Mouse (Mus musculus) lung, adult 2 months (tissue): ENCODE data around the gene Hist1h2an. TPM values are rescaled to one million over a fixed set of nuclear protein-coding genes. Genes with fewer than 3 reads are reported as not detected.
"Not testable (repeated sequence)": the region's sequence is repeated elsewhere in the genome, so short reads cannot be mapped to it uniquely, and the experiment has no call there.

Experiments
- DNase-seq: peaks from one replicate; pipeline ENCODE4 v3.0.0; 2022
- H3K4me1 ChIP-seq: fragments of 200-500 bp; 2 replicates; pipeline ENCODE4 v1.6.1; 2011; ENCODE audit warnings: low read length; ENCODE audit not compliant: control insufficient read depth, insufficient read depth
- H3K4me3 ChIP-seq: fragments of 200-500 bp; replicated peaks from 2 replicates; pipeline ENCODE3; 2011; ENCODE audit warnings: low read depth, mild to moderate bottlenecking, control low read depth, low read length; ENCODE audit errors: extremely low read depth
- CTCF ChIP-seq: fragments of 200-500 bp; IDR thresholded peaks from 2 replicates; pipeline ENCODE4 v1.5.1; 2011; ENCODE audit warnings: mild to moderate bottlenecking, low read length, control low read depth; ENCODE audit not compliant: insufficient read depth
- POLR2A ChIP-seq: fragments of 200-500 bp; IDR thresholded peaks from 2 replicates; pipeline ENCODE4 v1.6.1; 2011; ENCODE audit warnings: low read depth, mild to moderate bottlenecking, control low read depth, low read length, borderline replicate concordance; ENCODE audit errors: extremely low read depth
- WGBS: fragments of 180-500 bp; shearing (Covaris S2); methylation state at CpG from one replicate; pipeline ENCODE4 v1.1.7; 2018; 5-methylcytosine and 5-hydroxymethylcytosine counted together
- polyA plus RNA-seq: library from polyadenylated mRNA; depleted of rRNA; stranded (reverse); fragments of >200 nt; gene quantifications from 2 replicates; pipeline ENCODE4 v1.2.3, GENCODE M21; 2012

Gene Hist1h2an
- polyA plus RNA-seq, 1 experiment, result 1.1 TPM

DNA sequence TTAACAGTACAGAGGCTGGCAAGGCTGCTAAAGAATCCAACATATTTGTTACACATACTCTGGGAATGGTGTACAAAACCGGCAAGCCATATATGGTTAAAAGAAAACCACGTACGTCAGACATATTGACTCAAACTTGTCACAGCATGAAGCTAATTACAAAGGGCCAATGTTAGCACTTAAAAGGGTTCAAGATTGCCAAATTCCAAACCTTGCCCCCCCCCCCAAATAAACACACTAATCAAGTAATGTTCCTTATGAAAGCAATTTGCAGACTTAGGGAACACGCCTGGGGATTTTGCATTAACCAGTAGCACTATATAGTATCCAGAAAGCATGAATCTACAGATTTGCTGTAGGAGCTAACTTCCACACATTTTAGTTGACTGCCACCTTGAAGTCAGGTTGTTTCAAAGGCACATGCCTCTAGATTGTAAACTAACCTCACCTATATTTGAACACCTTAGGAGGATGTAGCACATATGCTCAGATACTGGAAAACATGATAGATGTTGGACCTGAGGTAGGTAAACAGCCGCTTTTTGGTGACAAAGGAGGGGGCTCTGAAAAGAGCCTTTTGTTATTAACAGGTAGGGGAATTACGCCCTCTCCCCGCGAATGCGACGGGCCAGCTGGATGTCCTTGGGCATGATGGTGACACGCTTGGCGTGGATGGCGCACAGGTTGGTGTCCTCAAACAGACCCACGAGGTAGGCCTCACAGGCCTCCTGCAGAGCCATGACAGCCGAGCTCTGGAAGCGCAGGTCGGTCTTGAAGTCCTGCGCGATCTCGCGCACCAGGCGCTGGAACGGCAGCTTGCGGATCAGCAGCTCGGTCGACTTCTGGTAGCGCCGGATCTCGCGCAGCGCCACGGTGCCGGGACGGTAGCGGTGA lies 4.4 kb downstream of the Hist1h2an start:
- TF ChIP-seq POLR2A, result 0 out of 2 replicates have a peak, but pooled peaks have one; percentile 22
- not testable (repeated sequence) for DNase-seq, H3K4me1 ChIP-seq
- 3% methylated on average over 17 of the region's 35 CpGs for WGBS
- peak overlapping the region; percentile 10 for H3K4me3 ChIP-seq

DNA sequence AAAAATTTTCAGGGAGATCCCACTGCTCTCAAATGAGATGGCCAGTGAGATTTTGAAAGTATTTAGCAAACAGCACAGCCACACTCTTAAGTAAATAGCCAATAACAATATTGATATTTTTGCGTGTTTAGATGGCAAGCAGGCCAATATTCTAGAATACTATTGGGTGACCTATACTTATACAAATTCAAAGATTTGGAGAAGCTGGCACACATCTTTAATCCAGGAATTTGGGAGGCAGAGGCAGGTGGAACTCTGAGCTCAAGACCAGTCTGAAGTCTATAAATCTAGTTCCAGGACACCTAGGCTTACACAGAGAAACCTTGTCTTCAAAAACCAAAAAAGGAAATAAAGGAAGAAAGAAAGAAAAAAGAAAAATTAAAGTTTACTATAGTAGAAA lies 5.4 kb downstream of the Hist1h2an start:
- WGBS, result 91% methylated on average over 1 of the region's 1 CpGs
- no peak overlapping the region for H3K4me3 ChIP-seq
- no peak for TF ChIP-seq CTCF
- TF ChIP-seq POLR2A, result no peak
- no peak for DNase-seq
- peaks cover 10% of the 10 kb centered on the region for H3K4me1 ChIP-seq

DNA sequence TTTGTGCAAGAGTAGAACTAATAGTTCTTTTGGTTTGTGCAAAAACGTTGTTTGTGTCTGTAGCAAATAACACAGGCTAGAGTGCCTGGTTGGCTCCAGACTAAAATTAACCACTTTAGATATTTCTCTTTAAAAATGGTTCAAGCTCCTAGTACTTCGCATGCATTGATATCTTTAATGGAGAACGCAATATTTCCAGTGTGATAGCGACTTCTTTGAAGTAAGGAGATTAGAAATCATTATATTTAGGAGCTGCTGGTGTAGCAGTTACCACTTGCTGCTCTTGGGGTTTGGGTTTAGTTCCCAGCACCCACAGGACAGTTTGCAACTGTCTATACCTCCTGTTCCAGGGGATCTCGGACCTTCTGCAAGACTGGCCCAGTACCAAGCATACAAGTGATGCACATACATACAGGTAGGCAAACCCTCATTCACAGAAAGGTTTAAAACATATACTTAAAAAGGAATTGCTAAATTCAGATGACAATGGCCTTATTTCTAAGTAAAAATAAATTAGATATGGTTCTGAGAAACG lies 5.9 kb downstream of the Hist1h2an start:
- DNase-seq, result no peak
- TF ChIP-seq CTCF (no peak), POLR2A (no peak)
- 52% methylated on average over 6 of the region's 6 CpGs for WGBS
- H3K4me3 ChIP-seq, result no peak overlapping the region
- peaks cover 10% of the 10 kb centered on the region for H3K4me1 ChIP-seq

DNA sequence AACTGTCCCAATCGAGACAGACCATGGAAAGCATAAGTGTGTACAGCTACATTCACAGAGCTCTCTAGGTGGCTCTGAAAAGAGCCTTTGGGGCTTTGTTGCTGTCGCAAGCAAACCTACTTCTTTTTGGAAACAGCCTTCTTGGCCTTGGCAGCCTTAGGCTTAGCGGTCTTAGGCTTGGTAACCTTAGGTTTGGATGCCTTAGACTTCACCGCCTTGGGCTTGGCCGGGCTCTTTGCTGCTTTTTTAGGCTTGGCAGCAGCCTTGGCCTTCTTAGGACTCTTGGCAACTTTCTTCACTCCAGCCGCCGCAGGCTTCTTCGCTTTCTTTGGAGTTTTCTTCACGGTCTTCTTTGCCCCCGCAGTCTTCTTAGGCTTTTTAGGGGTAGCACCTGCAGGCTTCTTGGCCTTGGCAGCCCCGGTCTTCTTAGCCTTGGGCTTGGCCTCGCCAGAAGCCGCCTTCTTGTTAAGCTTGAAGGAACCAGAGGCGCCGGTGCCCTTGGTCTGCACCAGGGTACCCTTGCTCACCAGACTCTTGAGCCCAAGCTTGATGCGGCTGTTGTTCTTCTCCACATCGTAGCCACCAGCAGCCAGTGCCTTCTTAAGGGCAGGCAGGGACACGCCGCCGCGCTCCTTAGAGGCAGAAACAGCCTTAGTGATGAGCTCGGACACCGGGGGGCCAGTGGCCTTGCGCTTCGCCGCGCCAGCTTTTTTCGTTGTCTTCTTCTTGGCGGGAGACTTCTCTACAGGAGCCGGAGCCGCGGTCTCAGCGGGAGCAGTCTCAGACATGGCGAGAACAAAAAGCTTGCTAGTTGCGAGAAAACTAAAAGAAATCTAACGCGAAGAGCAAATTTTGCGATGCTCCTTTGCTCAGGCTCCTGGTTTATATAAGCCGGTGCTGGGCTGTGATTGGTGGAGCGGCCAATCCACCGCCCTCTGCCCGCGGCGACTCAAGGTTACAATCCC lies 7.0 kb downstream of the Hist1h2an start, which contains the start of gene Hist1h1b:
TSS of gene Hist1h1b (minus strand) at position 859 of the 965 bp plus-strand sequence.
- no peak for TF ChIP-seq POLR2A
- TF ChIP-seq CTCF, result no peak
- peak within 1 kb of the TSS; percentile 81 for H3K4me3 ChIP-seq
- WGBS, result 1% methylated on average over 44 of the region's 44 CpGs
- H3K4me1 ChIP-seq, result peaks cover 10% of the 10 kb centered on the region
- peak; percentile 47 for DNase-seq

DNA sequence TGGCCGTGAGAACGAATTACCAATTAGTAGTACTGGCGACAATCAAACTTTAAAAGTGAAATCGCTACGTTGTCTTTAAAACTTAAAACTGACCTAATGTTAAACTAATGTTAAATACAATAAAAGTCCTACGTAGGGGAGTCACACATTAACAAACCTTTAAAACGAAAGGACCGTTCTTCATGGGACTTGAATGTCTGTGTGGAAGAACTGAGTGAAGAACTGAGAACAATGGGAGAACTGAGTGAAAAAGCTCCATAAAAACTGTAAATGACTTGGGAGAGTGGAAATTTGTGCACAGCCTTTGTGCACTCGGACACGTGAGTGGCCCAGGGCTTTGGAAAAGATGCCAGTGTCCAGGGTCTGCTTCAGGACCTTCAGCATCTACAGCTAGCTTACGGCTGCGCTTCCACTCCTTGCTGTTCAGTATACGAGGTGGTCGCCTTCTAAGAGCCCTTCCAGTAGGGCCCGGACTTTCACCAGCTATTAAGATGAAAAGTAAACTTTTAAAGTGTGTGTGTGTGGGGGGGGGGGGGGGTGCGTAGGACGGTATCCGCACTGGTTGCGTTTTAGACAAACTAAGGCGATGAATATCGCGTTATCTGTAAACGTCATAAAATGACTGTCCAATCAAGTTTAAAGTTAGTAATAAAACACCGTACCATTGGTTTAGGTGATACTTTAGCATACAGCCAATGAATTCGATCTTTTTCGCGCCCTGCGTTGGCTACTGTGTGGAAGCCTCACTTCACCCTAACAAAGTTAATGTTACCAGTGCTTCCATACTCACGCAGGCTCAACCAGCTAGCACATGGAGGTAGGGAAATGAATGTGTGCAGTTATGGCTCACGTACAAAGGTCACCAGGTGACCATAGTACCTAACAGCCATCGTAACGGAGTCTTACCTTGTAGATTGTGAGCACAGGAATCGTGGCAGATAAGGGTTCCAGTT lies 7.9 kb downstream of the Hist1h2an start:
- Histone ChIP-seq H3K4me3 (peak overlapping the region; percentile 81), H3K4me1 (peaks cover 10% of the 10 kb centered on the region)
- DNase-seq, result peak; percentile 45
- TF ChIP-seq CTCF, result no peak
- peak; percentile 22; the same call in 1 of the 2 replicates for TF ChIP-seq POLR2A
- WGBS, result 1% methylated on average over 33 of the region's 33 CpGs

DNA sequence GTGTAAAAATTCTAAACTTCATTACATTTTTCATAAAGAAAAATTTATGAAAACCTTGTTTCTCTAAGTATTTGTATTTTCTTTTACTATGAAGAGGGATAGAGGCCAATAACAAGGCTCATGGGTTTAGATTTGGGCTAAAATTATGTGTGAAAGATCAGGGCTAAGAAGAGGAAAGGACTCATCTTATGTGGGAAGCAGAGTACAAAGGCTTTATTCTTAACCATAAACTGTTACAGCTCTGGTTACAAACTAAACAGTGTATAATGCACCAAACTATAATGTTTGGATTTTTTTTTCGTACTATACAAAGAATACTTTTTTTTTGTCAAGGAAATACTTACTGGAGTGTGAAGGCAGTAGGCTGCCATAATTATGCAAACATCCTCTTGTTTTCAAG lies 31.3 kb downstream of the Hist1h2an start:
- DNase-seq, result no peak
- no peak for TF ChIP-seq CTCF
- H3K4me1 ChIP-seq, result peaks cover 3% of the 10 kb centered on the region; the same call in 1 of the 2 replicates
- H3K4me3 ChIP-seq, result no peak overlapping the region
- 46% methylated on average over 1 of the region's 1 CpGs for WGBS

DNA sequence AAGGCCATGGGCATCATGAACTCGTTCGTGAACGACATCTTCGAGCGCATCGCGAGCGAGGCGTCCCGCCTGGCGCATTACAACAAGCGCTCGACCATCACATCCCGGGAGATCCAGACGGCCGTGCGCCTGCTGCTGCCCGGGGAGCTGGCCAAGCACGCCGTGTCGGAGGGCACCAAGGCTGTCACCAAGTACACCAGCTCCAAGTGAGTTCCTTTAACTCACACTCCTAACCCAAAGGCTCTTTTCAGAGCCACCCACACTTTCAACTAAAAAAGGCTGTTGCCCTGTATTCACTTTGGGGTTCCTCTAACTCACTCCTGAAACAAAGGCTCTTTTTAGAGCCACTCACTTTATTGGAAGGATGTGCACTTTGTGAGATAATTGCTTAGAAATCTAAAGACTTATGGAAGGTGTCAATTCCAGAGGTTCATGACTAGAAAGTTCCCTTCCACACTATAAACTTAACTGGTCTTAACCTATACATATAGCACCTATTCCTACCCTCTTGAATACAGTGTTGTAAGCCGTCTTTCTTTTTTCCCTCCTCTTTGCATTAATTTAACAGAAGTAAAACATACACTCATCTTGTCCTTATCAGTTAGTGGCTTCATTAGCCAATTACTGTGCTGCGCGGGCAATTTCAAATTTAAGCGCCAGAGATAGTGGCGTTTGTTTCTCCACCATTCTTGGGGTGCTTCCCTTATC lies 32.6 kb downstream of the Hist1h2an start:
- H3K4me1 ChIP-seq, result not testable (repeated sequence)
- under 1% methylated on average over 21 of the region's 26 CpGs for WGBS
- DNase-seq, result peak; percentile 11
- H3K4me3 ChIP-seq, result peak overlapping the region; percentile 47

DNA sequence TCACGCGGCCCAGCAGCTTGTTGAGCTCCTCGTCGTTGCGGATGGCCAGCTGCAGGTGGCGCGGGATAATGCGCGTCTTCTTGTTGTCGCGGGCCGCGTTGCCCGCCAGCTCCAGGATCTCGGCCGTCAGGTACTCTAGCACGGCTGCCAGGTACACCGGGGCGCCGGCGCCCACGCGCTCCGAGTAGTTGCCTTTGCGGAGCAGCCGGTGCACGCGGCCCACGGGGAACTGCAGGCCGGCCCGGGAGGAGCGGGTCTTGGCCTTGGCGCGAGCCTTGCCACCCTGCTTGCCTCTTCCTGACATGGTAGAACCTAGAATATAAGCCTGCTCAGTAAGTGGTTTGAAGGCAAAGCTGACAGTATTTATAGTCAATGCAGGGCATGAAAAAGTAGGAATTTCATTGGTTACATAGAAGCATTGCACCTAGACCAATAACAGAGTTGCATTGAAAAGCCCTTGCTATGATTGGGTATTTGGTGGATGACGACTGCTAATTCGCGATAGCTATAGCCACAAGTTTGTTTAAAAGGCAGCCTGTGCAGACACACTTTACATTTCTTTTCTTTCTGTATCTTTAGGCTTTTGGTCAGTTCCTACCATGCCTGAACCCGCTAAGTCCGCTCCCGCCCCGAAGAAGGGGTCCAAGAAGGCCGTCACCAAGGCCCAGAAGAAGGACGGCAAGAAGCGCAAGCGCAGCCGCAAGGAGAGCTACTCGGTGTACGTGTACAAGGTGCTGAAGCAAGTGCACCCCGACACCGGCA lies 33.3 kb downstream of the Hist1h2an start, which contains the start of the genes Hist1h2ak and Hist1h2bn:
TSS of gene Hist1h2ak (minus strand) at position 304 of the 762 bp plus-strand sequence.
TSS of gene Hist1h2bn (plus strand) at position 600 of the 762 bp plus-strand sequence.
- TF ChIP-seq POLR2A, result peak; percentile 48; the same call in 1 of the 2 replicates
- H3K4me1 ChIP-seq, result not testable (repeated sequence)
- peak; percentile 50 for DNase-seq
- under 1% methylated on average over 48 of the region's 50 CpGs for WGBS
- peak within 1 kb of the TSS; percentile 98 for H3K4me3 ChIP-seq
